Mouse (Mus musculus) mouse embryonic stem cell (cell line): ENCODE results near the gene Fam189b.

ENCODE experiments used
- in situ Hi-C, 2 experiments: fragments of 300-500 bp; cut with MboI; formaldehyde crosslinking; loops; 1 replicate in 1 of 2; 3 replicates in 1 of 2; pipeline ENCODE4 v1.14.3; 2019 to 2020; ENCODE audit warnings: low sequenced_read_pairs in 2 of 2, low pct_unique_long_range_greater_than_20kb in 1 of 2, mixed read lengths in 1 of 2; ENCODE audit not compliant: unreplicated experiment in 1 of 2

Gene Fam189b

DNA sequence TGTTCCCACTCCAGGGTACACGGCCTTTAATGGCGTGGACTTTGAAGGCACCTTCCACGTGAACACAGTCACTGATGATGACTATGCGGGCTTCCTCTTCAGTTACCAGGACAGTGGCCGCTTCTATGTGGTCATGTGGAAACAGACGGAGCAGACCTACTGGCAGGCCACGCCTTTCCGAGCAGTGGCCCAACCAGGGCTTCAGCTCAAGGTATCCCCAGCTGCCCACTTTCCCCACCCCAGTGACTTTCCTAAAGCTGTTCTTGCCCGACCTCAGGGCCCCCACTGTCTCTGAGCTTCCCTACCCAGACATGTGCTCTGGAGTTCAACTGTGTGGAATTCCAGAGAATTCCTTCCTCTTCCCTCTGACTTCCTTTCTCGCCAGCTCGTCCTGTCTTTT is 41.9 kb downstream of the Fam189b start:
- in situ Hi-C loops = no loop called here

DNA sequence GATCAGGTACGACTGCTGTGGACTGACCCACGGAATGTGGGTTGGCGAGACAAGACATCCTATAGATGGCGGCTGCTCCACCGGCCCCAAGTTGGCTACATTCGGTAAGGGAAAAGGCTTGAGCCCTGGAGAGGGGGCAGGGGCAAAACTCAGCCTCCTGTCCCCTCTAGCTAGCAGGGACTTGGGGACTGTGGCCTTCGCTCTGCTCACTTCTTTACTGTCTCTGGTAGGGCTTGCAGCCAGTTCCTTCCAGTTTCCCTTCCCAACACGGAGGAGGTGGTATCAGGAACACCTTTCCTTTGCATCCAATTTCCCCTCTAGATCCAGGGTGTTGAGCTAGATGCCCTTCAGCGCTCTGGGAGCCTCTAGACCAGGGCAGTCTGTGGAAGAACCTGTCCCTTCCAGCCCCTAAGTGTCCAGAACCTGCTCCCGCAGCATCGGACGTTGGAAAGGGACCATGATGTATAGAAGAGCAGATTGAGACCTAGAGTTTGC is 42.4 kb downstream of the Fam189b start:
- in situ Hi-C loops = no loop called here

DNA sequence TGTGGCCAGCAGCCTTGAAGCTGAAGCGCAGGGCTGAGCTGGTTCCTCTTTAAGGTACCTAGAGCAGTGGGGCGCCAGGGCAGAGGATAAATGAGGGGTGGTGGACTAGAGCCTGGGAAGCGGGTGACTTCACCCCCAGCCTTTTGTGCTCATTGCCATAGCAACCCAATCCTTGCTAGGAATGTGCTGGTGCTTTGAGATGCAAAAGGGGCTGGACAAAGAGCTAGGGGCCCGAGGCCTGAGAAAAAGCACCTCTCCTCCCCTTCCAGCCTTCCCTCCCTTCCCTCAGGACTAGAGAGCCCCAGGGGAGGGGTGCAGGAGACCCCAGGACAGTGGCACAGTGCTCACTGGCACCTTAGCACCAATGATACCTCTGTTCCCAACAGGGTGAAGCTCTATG is 43.0 kb downstream of the Fam189b start:
- in situ Hi-C loops = no loop called here

DNA sequence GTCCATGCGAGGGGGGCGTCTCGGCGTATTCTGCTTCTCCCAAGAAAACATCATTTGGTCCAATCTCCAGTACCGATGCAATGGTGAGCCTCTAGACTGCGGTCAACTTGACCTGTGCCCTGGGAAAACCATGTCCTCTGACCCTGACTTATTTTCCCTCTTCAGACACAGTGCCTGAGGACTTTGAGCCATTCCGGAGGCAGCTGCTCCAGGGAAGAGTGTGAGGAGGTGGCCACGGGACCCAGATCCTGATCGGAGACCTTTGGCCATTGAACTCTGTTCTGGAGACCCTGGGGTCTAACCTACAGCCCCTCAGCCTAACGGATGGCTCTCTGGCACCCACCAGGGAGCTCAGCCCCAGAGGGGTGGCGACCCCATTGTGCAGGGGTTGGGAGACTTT is 43.4 kb downstream of the Fam189b start:
- in situ Hi-C loops = no loop called here

DNA sequence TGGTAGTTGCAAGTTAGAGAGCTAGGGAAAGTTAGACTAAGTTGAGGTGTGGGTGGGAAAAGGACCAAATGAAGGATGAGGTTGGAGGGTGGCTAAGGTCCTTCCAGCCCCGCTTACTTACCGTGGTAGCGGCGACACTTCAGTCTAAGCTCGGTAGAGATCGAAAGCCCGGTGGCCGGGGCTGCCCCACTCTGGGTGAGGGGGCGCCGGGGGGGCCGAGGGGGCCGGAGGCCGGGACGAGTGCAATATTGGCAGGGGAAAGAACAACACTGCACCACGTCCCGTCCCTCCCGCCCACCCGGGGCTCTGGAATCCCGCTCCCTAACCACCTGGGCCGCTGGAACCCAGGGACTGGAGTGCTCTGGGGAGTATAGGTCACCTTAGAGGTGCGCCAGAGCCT is 44.0 kb downstream of the Fam189b start, which contains the start of gene Mtx1:
Gene Mtx1, minus strand, starts transcription at position 189 of the 400 bp plus-strand sequence.
- in situ Hi-C loops = no loop called here

DNA sequence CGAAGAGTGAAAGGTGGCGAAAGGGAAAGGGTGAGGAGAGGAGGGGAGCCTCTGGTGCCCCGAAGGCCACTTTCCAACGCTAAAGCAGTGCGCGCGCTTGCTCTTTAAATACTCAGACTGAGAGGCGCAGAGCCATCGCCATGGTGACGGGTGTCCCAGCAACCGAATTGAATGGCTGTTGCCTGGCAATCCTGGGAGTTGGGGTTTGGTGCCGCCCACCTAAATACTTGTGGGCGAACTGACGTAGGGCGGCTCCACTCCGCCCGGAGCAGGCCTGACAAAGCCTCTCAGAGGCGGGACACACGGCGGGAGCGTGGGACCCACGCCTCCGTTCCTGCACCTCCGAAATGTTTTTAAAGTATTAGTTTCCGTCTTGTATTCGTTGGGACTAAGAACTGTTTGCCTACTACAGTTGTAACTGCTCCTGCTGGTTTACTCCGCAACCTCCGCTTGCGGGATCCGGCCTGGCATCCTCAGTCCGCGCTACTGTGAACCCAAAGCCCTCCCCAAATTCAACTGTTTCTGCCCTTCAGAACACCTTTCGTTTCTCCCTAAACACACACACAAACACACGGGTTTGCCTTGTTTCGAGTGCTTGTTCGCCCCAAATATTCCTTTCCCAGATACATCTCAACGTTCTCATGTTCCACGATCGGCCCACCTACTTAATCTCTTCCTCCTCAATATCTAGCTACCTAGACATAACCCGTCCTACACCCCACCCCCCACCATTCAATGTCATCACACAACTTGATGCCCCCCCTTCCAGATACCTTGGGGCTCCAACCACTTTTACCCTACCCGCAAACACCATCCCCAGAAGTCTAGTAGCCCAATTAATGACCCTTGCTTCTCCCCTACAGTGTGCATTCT is 44.6 kb downstream of the Fam189b start:
- in situ Hi-C loops = no loop called here

DNA sequence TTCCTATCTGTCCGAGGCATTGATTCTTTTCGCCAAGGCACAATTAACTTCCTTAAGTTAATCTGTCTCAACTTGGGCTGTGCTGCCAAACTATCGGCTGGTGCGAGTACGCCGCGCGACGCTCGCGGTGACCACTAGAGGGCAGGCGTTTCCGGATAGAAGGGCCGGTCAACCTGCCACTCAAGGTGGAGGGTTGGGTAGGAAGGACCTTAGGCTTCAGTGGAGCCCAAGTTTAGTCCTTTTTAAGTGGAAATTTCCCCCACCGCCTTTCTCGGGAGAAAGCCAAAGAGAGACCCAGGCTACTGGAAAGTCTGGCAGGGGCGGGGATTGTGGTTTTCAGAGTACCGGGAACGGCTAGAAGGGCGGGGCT is 45.2 kb downstream of the Fam189b start:
- in situ Hi-C loops = no loop called here

DNA sequence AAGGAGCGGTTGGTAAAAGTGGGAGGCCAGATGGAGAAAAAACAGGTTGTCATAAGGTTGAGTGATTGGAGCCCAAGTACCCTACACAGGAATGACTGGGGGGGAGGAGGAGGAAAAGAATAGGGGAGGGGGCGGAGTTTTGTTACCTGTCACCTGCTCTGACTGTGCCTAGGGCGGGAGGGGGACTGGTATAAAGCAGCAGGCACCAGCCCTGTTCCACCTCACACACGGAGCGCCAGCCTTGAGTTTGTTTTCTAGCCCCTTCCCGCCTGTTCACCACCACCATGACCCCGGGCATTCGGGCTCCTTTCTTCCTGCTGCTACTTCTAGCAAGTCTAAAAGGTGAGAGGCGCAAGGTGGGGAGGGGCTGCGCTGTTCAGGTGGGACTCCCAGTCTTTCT is 45.9 kb downstream of the Fam189b start, which contains the start of gene Muc1:
Gene Muc1, plus strand, starts transcription at position 222 of the 400 bp plus-strand sequence.
- in situ Hi-C loops = no loop called here

DNA sequence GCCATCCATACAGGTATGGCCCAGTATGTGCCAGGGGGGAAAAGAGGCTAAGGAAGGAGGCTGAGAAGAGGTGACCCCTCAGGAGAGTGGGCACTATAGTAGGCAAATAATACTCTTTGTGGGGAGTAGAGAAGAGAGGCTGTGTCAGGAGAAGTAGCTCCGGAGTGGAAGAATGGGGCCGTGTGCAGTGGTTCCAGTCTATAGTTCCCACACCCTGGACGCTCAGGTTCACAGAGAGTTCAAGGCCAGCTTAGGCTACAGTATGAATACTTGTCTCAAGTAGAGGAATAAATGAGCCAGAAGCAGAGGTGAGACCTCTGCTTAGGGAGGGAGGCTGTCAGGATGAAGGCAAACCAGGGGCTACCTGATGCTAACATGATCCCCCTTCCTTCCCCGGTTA is 46.3 kb downstream of the Fam189b start:
- in situ Hi-C loops = no loop called here

DNA sequence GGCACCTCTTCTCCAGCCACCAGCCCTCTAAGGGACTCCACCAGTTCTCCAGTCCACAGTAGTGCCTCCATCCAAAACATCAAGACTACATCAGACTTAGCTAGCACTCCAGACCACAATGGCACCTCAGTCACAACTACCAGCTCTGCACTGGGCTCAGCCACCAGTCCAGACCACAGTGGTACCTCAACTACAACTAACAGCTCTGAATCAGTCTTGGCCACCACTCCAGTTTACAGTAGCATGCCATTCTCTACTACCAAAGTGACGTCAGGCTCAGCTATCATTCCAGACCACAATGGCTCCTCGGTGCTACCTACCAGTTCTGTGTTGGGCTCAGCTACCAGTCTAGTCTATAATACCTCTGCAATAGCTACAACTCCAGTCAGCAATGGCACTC is 47.6 kb downstream of the Fam189b start:
- in situ Hi-C loops = no loop called here

DNA sequence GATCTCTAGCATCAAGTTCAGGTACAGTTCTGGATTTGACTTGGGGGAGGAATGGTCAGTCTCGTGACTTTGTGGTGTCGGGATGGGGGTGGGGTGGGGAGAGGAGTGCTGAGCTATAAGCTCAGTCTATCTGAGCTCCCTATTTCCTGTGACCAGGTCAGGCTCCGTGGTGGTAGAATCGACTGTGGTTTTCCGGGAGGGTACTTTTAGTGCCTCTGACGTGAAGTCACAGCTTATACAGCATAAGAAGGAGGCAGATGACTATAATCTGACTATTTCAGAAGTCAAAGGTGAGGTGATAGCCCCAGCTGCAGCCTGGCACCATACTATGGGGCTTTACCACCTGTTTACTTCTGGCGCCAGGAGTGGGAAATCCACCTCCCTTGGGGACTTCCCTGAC is 48.4 kb downstream of the Fam189b start:
- in situ Hi-C loops = no loop called here

DNA sequence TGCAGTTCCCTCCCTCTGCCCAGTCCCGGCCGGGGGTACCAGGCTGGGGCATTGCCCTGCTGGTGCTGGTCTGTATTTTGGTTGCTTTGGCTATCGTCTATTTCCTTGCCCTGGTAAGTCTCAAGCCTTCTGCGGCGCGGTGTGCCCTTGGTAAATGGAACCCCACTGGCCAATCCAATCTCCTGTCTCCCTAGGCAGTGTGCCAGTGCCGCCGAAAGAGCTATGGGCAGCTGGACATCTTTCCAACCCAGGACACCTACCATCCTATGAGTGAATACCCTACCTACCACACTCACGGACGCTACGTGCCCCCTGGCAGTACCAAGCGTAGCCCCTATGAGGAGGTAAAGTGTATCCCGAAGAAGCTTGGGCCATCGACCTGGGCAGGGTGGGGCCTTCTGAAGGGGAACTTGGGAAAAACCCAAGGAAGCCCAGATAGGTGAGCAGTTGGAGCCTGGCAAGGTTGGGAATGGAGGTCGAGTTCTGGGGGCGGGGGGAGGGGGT is 48.9 kb downstream of the Fam189b start:
- in situ Hi-C loops = no loop called here

DNA sequence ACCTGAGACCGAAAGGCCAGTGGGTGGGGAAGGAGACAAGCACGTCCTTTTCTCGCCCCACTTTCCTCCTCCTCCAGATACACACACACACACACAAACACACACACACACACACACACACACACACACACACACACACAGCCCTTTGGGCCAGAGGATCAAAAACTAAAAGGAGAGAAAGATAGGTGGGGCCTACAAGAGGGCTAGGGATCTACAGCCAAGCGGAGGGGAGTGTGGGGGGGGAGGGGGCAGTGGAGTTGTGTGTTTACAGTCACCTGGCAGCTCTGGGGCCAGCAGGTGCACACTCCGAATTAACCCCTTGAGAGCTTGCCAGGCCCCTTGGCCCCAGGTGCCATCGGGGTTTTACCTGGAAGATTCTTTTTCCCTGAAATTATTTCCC is 49.7 kb downstream of the Fam189b start:
- in situ Hi-C loops = no loop called here

DNA sequence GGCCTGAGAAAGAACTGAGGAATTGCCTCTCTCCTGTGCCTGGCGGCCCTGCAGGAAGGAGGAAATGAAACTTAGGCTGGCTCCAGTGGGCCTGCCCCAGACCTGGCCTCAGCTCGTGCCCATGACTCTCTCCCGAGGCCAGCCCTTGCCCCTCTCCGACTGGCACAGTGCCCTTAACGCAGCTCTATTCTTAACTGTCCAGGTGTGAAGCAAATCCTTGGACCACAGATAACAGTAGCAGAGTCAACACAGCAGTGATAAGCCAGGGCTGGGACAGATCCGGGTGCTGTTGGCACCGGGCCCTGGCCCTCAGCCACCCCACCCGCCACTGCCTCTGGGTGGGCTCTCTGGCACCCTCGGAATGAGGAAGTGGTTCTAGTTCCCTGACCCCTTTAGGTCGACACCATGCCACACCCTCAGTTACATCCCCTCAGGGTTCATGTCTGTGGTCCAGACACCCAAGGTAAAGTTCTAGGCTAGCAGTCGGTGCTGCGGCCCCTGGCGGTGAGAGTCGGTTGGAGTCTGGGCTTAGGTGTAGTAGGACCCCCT is 50.7 kb downstream of the Fam189b start:
- in situ Hi-C loops = no loop called here

DNA sequence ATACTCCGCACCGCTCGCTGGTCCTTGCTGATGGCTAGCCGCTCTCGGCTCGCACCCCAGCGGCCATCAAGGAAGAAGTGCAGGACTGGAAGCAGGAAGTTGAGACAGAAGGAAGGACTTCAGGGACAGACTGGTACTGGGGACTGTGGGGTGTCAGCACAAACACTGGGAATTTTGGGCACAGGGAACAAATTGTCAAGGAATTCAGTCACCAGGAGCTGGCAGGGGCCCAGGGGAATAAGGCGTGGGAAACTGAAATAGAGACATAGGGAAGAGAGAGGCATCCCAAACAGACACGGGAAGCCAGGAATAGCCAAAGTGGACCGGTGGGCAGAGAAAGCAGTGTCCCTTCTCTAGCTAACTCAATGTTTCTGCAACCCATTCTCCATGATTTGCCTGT is 53.6 kb downstream of the Fam189b start:
- in situ Hi-C loops = no loop called here

DNA sequence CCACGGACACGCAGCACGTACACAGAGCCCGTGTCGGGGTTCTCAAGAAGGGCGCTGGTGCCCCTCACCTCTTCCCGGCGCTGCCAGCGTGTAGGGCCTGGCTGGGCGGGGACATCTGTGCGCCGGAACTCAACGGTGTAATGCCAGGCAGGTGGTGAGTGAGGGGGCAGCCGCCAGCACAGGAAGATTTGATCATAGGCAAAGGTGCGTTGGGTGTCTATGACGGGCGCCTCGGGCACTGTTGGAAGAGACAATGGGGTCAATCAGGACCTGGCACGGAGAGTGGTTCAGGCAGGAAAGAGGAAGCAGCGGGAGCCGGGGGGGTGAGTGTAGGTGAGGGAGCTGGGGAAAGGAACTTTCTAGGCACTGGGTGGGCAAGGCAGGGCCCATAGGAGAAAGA is 54.7 kb downstream of the Fam189b start:
- in situ Hi-C loops = no loop called here

DNA sequence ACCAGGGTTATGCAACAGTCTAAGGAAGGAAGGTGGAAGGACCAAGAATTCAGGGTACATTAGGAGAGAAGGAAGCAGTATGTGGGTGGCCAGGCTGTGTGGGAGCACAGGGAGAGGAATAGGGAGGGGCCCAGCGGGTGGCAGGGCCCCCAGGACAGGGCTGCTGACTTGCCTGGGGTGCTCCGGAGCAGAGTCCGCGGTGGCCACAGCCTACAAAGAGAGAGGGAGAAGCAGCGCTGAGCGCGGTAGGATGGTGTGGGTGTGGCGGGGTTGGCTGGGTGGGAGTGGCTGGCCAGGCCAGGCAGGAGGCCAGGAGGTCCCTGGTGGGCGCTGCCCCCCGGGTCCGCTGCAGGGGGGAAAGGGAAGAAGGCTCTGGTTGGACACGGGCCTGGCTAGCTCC is 55.6 kb downstream of the Fam189b start:
- in situ Hi-C loops = no loop called here
